Mouse (Mus musculus): Measurements from ENCODE around the gene Tmem88. TPM values are rescaled to one million over a fixed set of nuclear protein-coding genes. Genes with fewer than 3 reads are reported as not detected.

Tmem88 gene
- polyA plus RNA-seq, 1 experiment from 2014 or later = 13.7 TPM

GRCm38 (mm10) chr11:69421131-69421977 is 23.3 kb upstream of the Tmem88 start:
- H3K4me3 ChIP-seq = no peak overlapping the region
- peak overlapping the region; percentile 98 for H3K4me2 ChIP-seq (replicated peaks)
- 9% methylated on average over 25 of the region's 25 CpGs for WGBS
- H3K4me1 ChIP-seq = peaks cover 51% of the 10 kb centered on the region
- no peak overlapping the region for H3K9ac ChIP-seq
- no peaks in the 10 kb centered on the region for H3K36me3 ChIP-seq
- peaks cover 28% of the 10 kb centered on the region for H3K27me3 ChIP-seq (replicated peaks)
- ATAC-seq (ENCODE audit: low FRiP score, low read depth) = no peak
- H3K9me3 ChIP-seq = no peaks in the 10 kb centered on the region
- H3K27ac ChIP-seq = no peak overlapping the region

GRCm38 (mm10) chr11:69420554-69421000 is 22.5 kb upstream of the Tmem88 start:
- Histone ChIP-seq H3K27me3 (replicated peaks) (peaks cover 28% of the 10 kb centered on the region), H3K4me1 (peaks cover 53% of the 10 kb centered on the region), H3K27ac (no peak overlapping the region), H3K4me3 (peak overlapping the region; percentile 48), H3K4me2 (replicated peaks) (peak overlapping the region; percentile 98), H3K9ac (0 out of 2 replicates have a peak overlapping the region, but pooled peaks have one; percentile 26), H3K9me3 (no peaks in the 10 kb centered on the region), H3K36me3 (no peaks in the 10 kb centered on the region)
- WGBS = 9% methylated on average over 10 of the region's 10 CpGs
- ATAC-seq (ENCODE audit: low FRiP score, low read depth) = no peak

- Histone ChIP-seq H3K4me3 (peak overlapping the region; percentile 48), H3K27me3 (replicated peaks) (peaks cover 28% of the 10 kb centered on the region), H3K27ac (no peak overlapping the region), H3K9me3 (no peaks in the 10 kb centered on the region), H3K4me2 (replicated peaks) (peak overlapping the region; percentile 98), H3K36me3 (no peaks in the 10 kb centered on the region), H3K4me1 (peaks cover 54% of the 10 kb centered on the region), H3K9ac (0 out of 2 replicates have a peak overlapping the region, but pooled peaks have one; percentile 26)
- no peak for ATAC-seq (ENCODE audit: low FRiP score, low read depth)
- 1% methylated on average over 31 of the region's 31 CpGs for WGBS
Observed at GRCm38 (mm10) chr11:69419813-69420553, 21.9 kb upstream of the Tmem88 start.

- Histone ChIP-seq H3K4me2 (replicated peaks) (peak overlapping the region; percentile 98), H3K9me3 (no peaks in the 10 kb centered on the region), H3K36me3 (no peaks in the 10 kb centered on the region), H3K27me3 (replicated peaks) (peaks cover 28% of the 10 kb centered on the region), H3K9ac (peak overlapping the region; percentile 26; the same call in 1 of the 2 replicates), H3K4me3 (peak overlapping the region; percentile 48), H3K4me1 (peaks cover 60% of the 10 kb centered on the region), H3K27ac (peak overlapping the region; percentile 63; the same call in 1 of the 2 replicates)
- WGBS = 0% methylated on average over 19 of the region's 19 CpGs
- ATAC-seq (ENCODE audit: low FRiP score, low read depth) = no peak
Observed at GRCm38 (mm10) chr11:69419443-69419812, 21.4 kb upstream of the Tmem88 start.

- Histone ChIP-seq H3K27ac (peak overlapping the region; percentile 95), H3K4me1 (peaks cover 66% of the 10 kb centered on the region)
- peak; percentile 79 for ATAC-seq (ENCODE audit: low FRiP score, low read depth)
Observed at GRCm38 (mm10) chr11:69418481-69419442, 20.7 kb upstream of the Tmem88 start.

GRCm38 (mm10) chr11:69417449-69418384 is 19.7 kb upstream of the Tmem88 start:
- Histone ChIP-seq H3K4me3 (peak overlapping the region; percentile 48), H3K27ac (peak overlapping the region; percentile 95), H3K4me2 (replicated peaks) (peak overlapping the region; percentile 98), H3K27me3 (replicated peaks) (peaks cover 24% of the 10 kb centered on the region), H3K4me1 (peaks cover 77% of the 10 kb centered on the region), H3K9ac (peak overlapping the region; percentile 66), H3K9me3 (no peaks in the 10 kb centered on the region), H3K36me3 (peaks cover 4% of the 10 kb centered on the region)
- under 1% methylated on average over 39 of the region's 39 CpGs for WGBS
- ATAC-seq (ENCODE audit: low FRiP score, low read depth) = peak; percentile 38

More at GRCm38 (mm10) chr11:69418481-69419442, 20.7 kb upstream of the Tmem88 start:
- peak overlapping the region; percentile 98 for H3K4me2 ChIP-seq (replicated peaks)
- under 1% methylated on average over 44 of the region's 45 CpGs for WGBS
- H3K4me3 ChIP-seq = peak overlapping the region; percentile 48
- H3K9ac ChIP-seq = peak overlapping the region; percentile 66
- H3K9me3 ChIP-seq = no peaks in the 10 kb centered on the region
- peaks cover 28% of the 10 kb centered on the region for H3K27me3 ChIP-seq (replicated peaks)
- no peaks in the 10 kb centered on the region for H3K36me3 ChIP-seq

GRCm38 (mm10) chr11:69416921-69417448 is 19.0 kb upstream of the Tmem88 start:
- H3K27me3 ChIP-seq (replicated peaks) = peaks cover 18% of the 10 kb centered on the region
- no peaks in the 10 kb centered on the region for H3K9me3 ChIP-seq
- H3K27ac ChIP-seq = peak overlapping the region; percentile 95
- H3K4me2 ChIP-seq (replicated peaks) = peak overlapping the region; percentile 98
- no peak for ATAC-seq (ENCODE audit: low FRiP score, low read depth)
- peak overlapping the region; percentile 95; the same call in 1 of the 2 replicates for H3K9ac ChIP-seq
- H3K4me1 ChIP-seq = peaks cover 84% of the 10 kb centered on the region
- H3K36me3 ChIP-seq = peaks cover 8% of the 10 kb centered on the region
- WGBS = 3% methylated on average over 8 of the region's 8 CpGs
- peak overlapping the region; percentile 48 for H3K4me3 ChIP-seq

- peaks cover 8% of the 10 kb centered on the region for H3K36me3 ChIP-seq
- peak overlapping the region; percentile 95 for H3K9ac ChIP-seq
- peak overlapping the region; percentile 95 for H3K27ac ChIP-seq
- peaks cover 13% of the 10 kb centered on the region for H3K27me3 ChIP-seq (replicated peaks)
- H3K4me2 ChIP-seq (replicated peaks) = peak overlapping the region; percentile 98
- H3K4me3 ChIP-seq = peak overlapping the region; percentile 76
- H3K9me3 ChIP-seq = no peaks in the 10 kb centered on the region
- H3K4me1 ChIP-seq = peaks cover 86% of the 10 kb centered on the region
- WGBS = under 1% methylated on average over 4 of the region's 4 CpGs
- no peak for ATAC-seq (ENCODE audit: low FRiP score, low read depth)
Observed at GRCm38 (mm10) chr11:69416509-69416908, 18.5 kb upstream of the Tmem88 start.

GRCm38 (mm10) chr11:69415668-69416451 is 17.8 kb upstream of the Tmem88 start:
- Histone ChIP-seq H3K27ac (peak overlapping the region; percentile 95), H3K36me3 (peaks cover 8% of the 10 kb centered on the region), H3K9me3 (no peaks in the 10 kb centered on the region), H3K4me3 (peak overlapping the region; percentile 76), H3K27me3 (replicated peaks) (peaks cover 7% of the 10 kb centered on the region), H3K4me1 (peaks cover 83% of the 10 kb centered on the region), H3K4me2 (replicated peaks) (peak overlapping the region; percentile 98), H3K9ac (peak overlapping the region; percentile 95)
- WGBS = 2% methylated on average over 18 of the region's 25 CpGs
- no peak for ATAC-seq (ENCODE audit: low FRiP score, low read depth)

GRCm38 (mm10) chr11:69415327-69415667 is 17.3 kb upstream of the Tmem88 start:
- H3K27me3 ChIP-seq (replicated peaks) = peaks cover 1% of the 10 kb centered on the region; the same call in 1 of the 2 replicates
- peak overlapping the region; percentile 95 for H3K27ac ChIP-seq
- H3K9me3 ChIP-seq = no peaks in the 10 kb centered on the region
- peaks cover 78% of the 10 kb centered on the region for H3K4me1 ChIP-seq
- H3K4me2 ChIP-seq (replicated peaks) = peak overlapping the region; percentile 98
- peaks cover 8% of the 10 kb centered on the region for H3K36me3 ChIP-seq
- WGBS = 0% methylated on average over 3 of the region's 3 CpGs
- H3K9ac ChIP-seq = peak overlapping the region; percentile 95
- peak; percentile 7 for ATAC-seq (ENCODE audit: low FRiP score, low read depth)
- peak overlapping the region; percentile 76 for H3K4me3 ChIP-seq
